Mouse (Mus musculus) B cell, adult 62 days (primary cell): ENCODE results near the gene Elof1. TPM values are rescaled to one million over a fixed set of nuclear protein-coding genes. Genes with fewer than 3 reads are reported as not detected.

Experiments used
- total RNA-seq: library from RNA; stranded (reverse); gene quantifications from 4 replicates; pipeline ENCODE4 v1.2.4, GENCODE M21; 2023

The Elof1 gene
- total RNA-seq = 32.6 to 40.3 TPM (median 38.1 TPM) in 4 replicates

DNA sequence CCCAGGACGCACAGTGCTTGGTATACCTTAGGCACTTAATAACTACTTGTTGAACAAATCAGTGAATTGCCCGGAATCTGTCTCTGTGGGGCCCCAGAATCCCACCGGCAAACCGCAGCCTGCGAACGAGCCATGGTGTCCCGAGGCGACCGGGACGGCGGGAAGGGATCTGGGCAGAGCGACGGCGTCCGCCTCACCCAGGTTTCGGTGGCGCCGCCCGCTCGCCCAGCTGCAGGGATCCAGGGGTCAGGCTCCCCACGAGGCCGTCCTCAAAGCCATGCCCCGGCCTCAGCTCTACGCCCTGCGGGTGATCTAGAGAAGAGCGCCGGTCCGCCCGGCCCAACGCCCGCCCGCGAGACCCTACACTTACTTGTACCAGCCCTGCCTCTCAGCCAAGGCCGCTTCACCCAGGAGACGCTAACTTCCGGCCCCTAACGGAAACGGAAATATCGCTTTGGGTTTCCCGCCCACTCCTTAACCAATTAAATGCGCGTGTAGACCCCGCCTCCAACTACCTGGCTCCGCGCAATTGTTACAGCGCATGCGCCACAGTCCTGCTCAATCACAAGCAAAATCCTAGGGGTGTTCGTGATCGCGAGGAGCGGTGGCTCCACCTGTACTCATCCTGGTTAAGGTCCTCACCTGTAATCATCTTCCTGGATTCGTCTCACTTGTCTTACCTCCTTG, at the start of gene Elof1:
Gene Elof1, minus strand, starts transcription at position 433 of the 687 bp plus-strand sequence.

DNA sequence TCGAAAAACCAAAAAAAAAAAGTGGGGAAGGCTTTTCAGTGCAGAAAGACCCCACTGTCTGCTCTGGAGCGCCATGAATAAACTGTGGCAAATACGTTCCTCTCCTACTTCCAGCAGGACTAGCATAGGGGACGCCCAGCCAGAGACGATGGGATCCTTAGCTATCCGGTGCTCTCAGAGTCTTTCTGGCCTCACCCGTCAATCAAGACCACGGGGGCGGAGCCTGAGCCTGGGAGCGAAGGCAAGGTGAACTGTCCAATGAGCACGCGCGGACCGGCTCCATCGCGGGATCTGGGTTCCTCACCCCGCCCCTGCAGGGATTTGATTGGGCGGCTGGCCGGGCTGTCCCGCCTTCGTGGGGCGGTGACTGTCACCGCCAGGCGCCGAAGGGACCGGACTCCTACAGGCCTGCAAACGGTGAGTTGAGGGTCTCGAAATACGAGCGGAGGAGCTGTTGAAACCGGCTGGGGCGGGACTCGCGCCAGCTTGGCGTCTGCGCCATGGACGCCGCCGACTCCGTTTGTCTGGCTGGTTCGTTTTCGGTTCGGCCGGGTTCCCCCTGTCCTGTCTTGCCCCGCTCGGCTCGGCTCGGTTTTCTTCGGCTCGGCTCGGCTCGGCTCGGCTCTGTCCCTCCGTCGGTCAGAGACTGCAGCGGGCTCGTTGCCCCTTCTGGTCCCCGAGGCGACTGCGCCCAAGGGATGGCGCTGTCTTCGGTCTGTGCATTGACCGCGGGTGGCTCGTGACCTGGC, 39.7 kb upstream of the Elof1 start, which contains the start of gene Pigyl:
Gene Pigyl, plus strand, starts transcription at position 350 of the 749 bp plus-strand sequence.

DNA sequence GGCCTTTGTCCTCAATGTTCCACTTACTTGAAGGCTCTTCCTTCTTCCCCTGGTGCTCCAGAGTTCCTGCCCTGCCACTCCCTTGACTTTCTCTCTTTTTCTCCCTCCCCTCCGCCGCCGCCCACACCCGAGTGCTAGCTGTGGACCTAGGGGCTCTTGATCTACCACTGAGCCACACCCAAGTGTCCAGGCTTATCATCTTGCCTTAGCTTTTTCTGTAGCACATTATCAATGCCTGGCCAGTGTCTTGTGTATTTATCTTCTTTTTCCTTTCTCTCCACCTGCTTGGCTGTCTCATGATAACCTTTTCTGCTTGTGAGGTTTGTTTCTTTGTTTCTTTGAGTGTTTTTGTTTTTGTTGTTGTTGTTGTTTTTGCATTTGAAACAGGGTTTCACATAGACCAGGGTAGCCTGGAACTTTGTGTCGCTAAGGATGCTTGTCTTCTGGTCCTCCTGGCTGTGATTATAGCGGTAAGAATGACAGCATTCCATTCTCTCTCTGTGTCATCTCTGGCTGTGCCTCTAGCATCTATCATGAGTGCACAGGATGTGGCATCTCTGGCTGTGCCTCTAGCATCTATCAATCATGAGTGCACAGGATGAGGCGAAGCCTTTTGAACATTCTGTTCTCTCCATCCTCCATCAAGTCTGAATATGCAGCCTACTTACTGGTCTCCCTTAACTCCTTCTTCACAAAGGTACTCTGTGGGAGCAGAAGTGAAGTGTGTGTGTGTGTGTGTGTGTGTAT, 18.8 kb upstream of the Elof1 start, which contains the start of gene Acp5:
Gene Acp5, minus strand, starts transcription at position 68 of the 747 bp plus-strand sequence.

DNA sequence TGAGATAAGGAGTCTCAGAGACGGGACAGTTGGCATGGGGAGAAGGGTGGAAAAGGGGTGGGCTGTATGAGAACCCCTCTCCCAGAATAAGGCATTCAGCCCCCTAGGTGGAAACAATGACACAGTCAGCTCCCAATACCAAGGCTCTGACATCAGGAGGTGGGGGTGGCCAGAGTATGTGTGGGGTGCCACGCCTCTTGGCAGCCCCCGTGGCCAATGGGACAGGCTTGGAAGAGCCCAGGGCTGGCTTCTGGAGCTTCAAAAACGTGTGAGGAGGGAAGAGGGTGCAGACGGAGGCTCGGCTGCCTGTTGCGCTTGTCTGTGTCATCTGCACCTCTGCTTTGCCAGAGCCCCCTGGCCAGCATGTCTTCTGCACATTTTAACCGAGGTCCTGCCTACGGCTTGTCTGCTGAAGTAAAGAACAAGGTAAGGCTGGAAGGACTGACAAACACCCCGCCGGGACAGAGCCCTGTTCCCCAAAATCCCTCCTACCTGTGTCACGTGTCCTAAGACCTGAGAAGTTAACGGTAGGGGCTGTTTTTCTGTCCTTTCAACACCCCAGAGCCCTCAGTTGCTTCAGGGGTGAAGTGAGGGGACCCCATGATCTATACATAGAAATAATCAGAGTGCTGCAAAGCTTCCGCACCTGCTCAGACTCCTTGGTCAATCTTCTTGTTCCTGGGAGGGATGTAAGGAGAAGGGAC, 17.8 kb downstream of the Elof1 start, which contains the start of gene Cnn1:
Gene Cnn1, plus strand, starts transcription at position 224 of the 704 bp plus-strand sequence.

DNA sequence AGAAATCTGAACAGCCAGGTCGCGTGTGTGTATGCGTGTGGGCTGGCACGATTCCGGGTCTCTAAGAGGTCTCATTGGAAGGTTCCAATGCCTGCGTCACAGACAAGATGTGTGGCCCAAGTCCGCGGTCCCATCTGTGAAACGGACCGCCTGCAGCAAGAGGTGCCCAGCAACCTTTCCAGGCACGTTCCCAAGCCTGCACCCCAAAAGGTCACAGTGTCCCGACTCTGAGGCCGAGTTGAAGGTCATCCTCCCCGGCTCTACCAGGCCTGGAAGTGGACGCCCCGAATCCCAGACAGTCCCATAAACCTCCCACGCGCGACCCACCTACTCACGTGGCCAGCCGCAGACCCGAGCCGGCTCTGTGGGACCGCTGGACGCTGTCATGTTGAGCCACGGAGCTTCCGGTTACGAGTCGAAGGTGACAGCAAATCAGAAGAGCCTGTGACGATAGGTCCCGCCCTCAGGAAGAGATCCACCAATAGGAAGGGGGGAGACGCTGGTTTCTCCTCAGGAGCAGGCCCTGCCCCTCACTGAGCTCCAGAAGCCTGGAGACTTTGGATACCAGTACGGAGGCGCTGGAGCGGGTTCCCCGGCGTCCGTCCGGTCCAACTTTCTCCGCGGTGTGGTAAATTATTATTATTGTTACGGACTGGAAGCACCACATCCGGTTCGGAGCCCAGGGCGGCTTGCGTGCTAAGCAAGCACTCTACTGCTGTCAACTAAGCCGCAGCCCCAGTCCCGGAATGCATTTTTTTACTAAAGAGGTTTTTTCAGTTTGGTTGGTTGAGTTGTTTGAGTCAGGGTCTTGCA, 31.7 kb downstream of the Elof1 start, which contains the start of gene Ecsit:
Gene Ecsit, minus strand, starts transcription at position 417 of the 813 bp plus-strand sequence.

DNA sequence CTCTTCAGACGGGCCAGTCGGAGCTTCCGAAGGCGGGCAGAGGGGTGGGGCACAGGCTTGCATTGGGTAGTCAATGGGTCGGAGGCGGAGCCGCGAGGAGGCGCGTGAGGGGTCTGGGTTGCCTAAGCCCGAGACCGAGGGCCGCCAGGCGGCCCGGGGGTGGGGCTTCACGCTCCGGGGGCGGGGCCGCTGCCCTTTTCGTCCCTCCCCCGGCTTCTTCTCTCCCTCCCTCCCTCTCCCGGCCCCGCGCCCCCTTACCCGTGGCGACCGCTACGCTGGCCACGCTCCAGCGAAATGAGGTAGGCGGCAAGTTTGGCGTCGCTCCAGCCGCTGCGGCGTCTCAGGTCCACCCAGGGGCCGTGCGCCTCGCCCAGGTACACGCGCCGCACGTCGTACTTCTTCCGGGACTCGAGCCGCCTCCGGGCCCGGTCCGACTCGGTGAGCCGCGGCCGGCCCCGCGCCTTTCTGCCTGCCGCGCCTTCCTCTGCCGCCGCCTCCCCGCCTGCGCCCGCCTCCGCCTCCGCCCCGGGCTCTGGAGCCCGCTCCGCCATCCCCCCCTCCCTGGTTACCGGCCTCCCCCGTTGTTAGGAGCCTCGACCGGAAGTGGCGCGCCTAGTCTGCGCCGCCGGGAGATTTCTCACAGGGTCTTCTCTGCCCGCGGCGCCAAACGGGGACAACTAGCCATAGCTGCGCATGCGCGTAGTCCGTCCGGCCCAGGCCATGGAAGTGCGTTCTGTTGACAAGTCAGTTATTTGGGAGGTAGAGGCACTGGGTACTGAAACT, 46.0 kb downstream of the Elof1 start, which contains the start of the genes Gm49318 and Zfp653:
Gene Gm49318, minus strand, starts transcription at position 469 of the 783 bp plus-strand sequence.
Gene Zfp653, minus strand, starts transcription at position 586 of the 783 bp plus-strand sequence.

Other genes with a start within 250 kb of the Elof1 start
- gene Rab3d, start 199.0 kb downstream of the Elof1 start, total RNA-seq = 3.3 to 5.5 TPM (median 3.6 TPM) in 4 replicates
- gene Ccdc159, start 189.7 kb downstream of the Elof1 start, total RNA-seq = 0.89 TPM in 1 of 4 replicates, not detected in the others
- gene Tmem205, start 189.6 kb downstream of the Elof1 start, total RNA-seq = 0.95 to 1.5 TPM in 2 of 4 replicates, not detected in the others
- 1.3 to 1.4 TPM (median 1.3 TPM) in 4 replicates for gene Plppr2, start 180.1 kb downstream of the Elof1 start, total RNA-seq
- gene Swsap1, start 161.4 kb downstream of the Elof1 start, total RNA-seq = 7.7 to 11.2 TPM (median 9.9 TPM) in 4 replicates
- gene Epor, start 153.7 kb downstream of the Elof1 start, total RNA-seq = not detected in 4 replicates
- not detected in 4 replicates for gene Rgl3, start 127.7 kb downstream of the Elof1 start, total RNA-seq
- not detected in 4 replicates for gene Ccdc151, start 114.5 kb downstream of the Elof1 start, total RNA-seq
- gene Prkcsh, start 114.4 kb downstream of the Elof1 start, total RNA-seq = 64.4 to 73.1 TPM (median 72.2 TPM) in 4 replicates
- gene Elavl3, start 65.1 kb downstream of the Elof1 start, total RNA-seq = not detected in 4 replicates
- not detected in 4 replicates for gene Gm49318, start 45.9 kb downstream of the Elof1 start, total RNA-seq
- gene Zfp653, start 45.8 kb downstream of the Elof1 start, total RNA-seq = 28.4 to 35.4 TPM (median 33.4 TPM) in 4 replicates
- 17.8 to 24.6 TPM (median 20.1 TPM) in 4 replicates for gene Ecsit, start 31.7 kb downstream of the Elof1 start, total RNA-seq
- not detected in 4 replicates for gene Cnn1, start 18.0 kb downstream of the Elof1 start, total RNA-seq
- 180 to 182 TPM (median 181 TPM) in 4 replicates for gene Acp5, start 18.5 kb upstream of the Elof1 start, total RNA-seq
- 9.4 to 13.4 TPM (median 12.8 TPM) in 4 replicates for gene Pigyl, start 39.7 kb upstream of the Elof1 start, total RNA-seq
- gene Zfp872, start 70.9 kb upstream of the Elof1 start, total RNA-seq = not detected in 4 replicates
- 30.0 to 35.4 TPM (median 32.2 TPM) in 4 replicates for gene Zfp809, start 108.5 kb upstream of the Elof1 start, total RNA-seq
- 2.0 to 3.0 TPM (median 2.6 TPM) in 4 replicates for gene Zfp599, start 142.7 kb upstream of the Elof1 start, total RNA-seq
- gene Zfp810, start 190.5 kb upstream of the Elof1 start, total RNA-seq = 14.5 to 15.2 TPM (median 14.8 TPM) in 4 replicates